Mouse (Mus musculus) ES-E14 (cell line): ENCODE results near the gene Nhlh2. TPM values are rescaled to one million over a fixed set of nuclear protein-coding genes. Genes with fewer than 3 reads are reported as not detected.
A peak's percentile ranks its signal among the peaks of the same experiment; 100 is the strongest.

Source experiments
- DNase-seq: peaks from one replicate; pipeline ENCODE4 v3.0.0-alpha.2; 2013; ENCODE audit warnings: low read depth, low spot score
- H3K27ac ChIP-seq: 2 replicates; pipeline ENCODE4 v1.5.1; 2012; ENCODE audit warnings: low read depth, mild to moderate bottlenecking, low read length, moderate library complexity, mixed read lengths; ENCODE audit not compliant: poor library complexity, insufficient read depth, severe bottlenecking
- H3K36me3 ChIP-seq: 2 replicates; pipeline ENCODE4 v1.6.1; 2012; ENCODE audit warnings: mild to moderate bottlenecking, low read length, moderate library complexity, mixed read lengths; ENCODE audit not compliant: control insufficient read depth, poor library complexity, insufficient read depth, severe bottlenecking
- H3K4me1 ChIP-seq, 2 experiments: fragments of 150-350 bp in 1 of 2; sonication (generic) in 1 of 2; 2 replicates each; pipeline ENCODE4 v1.6.1; 2012; ENCODE audit warnings: low read length in 2 of 2, mild to moderate bottlenecking in 1 of 2, mixed read lengths in 1 of 2; ENCODE audit not compliant: control insufficient read depth in 2 of 2, insufficient read depth in 2 of 2, poor library complexity in 1 of 2
- H3K4me3 ChIP-seq, 2 experiments: fragments of 150-350 bp in 1 of 2; sonication (generic) in 1 of 2; 2 replicates each; pipeline ENCODE4 v1.5.1; 2012; ENCODE audit warnings: low read length in 2 of 2, low read depth in 1 of 2, mild to moderate bottlenecking in 1 of 2, mixed read lengths in 1 of 2; ENCODE audit not compliant: insufficient read depth in 1 of 2, poor library complexity in 1 of 2, severe bottlenecking in 1 of 2
- H3K9ac ChIP-seq: 2 replicates; pipeline ENCODE4 v1.6.1; 2012; ENCODE audit warnings: low read depth, mild to moderate bottlenecking, low read length, mixed read lengths; ENCODE audit not compliant: poor library complexity, insufficient read depth, severe bottlenecking
- H3K9me3 ChIP-seq: fragments of 150-350 bp; sonication (generic); 2 replicates; pipeline ENCODE4 v1.6.1; 2012; ENCODE audit warnings: low read depth, mild to moderate bottlenecking, low read length; ENCODE audit not compliant: control insufficient read depth, insufficient read depth
- CHD2 ChIP-seq: IDR thresholded peaks from 2 replicates; pipeline ENCODE4 v1.6.1; 2014; ENCODE audit warnings: mild to moderate bottlenecking, low read depth, low read length, inconsistent platforms
- HCFC1 ChIP-seq: IDR thresholded peaks from 2 replicates; pipeline ENCODE4 v1.6.1; 2012; ENCODE audit warnings: low read length, inconsistent platforms, borderline replicate concordance; ENCODE audit not compliant: insufficient read depth
- MAFK ChIP-seq: IDR thresholded peaks from 2 replicates; pipeline ENCODE4 v1.6.1; 2014; ENCODE audit warnings: mild to moderate bottlenecking, low read depth, low read length, inconsistent platforms; ENCODE audit not compliant: insufficient read depth
- ZC3H11A ChIP-seq: IDR thresholded peaks from 2 replicates; pipeline ENCODE4 v1.6.1; 2012; ENCODE audit warnings: low read depth, mild to moderate bottlenecking, inconsistent platforms, low read length, borderline replicate concordance
- ZNF384 ChIP-seq: IDR thresholded peaks from 2 replicates; pipeline ENCODE4 v1.6.1; 2012; ENCODE audit warnings: low read depth, low read length, inconsistent platforms
- in situ Hi-C, 2 experiments: fragments of 600-800 bp; cut with MboI; formaldehyde crosslinking; loops; one replicate each; pipeline ENCODE4 v1.15.1; 2025; ENCODE audit warnings: low sequenced_read_pairs in 2 of 2, inconsistent platforms in 1 of 2; ENCODE audit not compliant: unreplicated experiment in 2 of 2
- total RNA-seq: library from RNA; depleted of rRNA; stranded (reverse); fragments of 300-350 nt; gene quantifications from 2 replicates; pipeline ENCODE4 v1.2.3, GENCODE M21; 2012

The Nhlh2 gene
- total RNA-seq, 1 experiment = not detected

GRCm38 (mm10) chr3:102022721-102023120 is 12.8 kb downstream of the Nhlh2 start:
- H3K4me3 ChIP-seq = no peak overlapping the region

GRCm38 (mm10) chr3:102023337-102023736 is 13.5 kb downstream of the Nhlh2 start:
- H3K36me3 ChIP-seq = no peaks in the 10 kb centered on the region
- no peak overlapping the region for H3K27ac ChIP-seq
- in situ Hi-C loops = no loop called here
- peaks cover 0 to 15% of the 10 kb centered on the region in 2 experiments; a peak in 2 of 4 replicates for H3K4me1 ChIP-seq
- H3K9ac ChIP-seq = no peak overlapping the region
- H3K4me3 ChIP-seq = peak overlapping the region; percentile 32 to 38; a peak in 3 of 4 replicates
- no peaks in the 10 kb centered on the region for H3K9me3 ChIP-seq
- TF ChIP-seq CHD2 (no peak), ZNF384 (no peak), ZC3H11A (no peak), HCFC1 (no peak), MAFK (no peak)
- no peak for DNase-seq

More at GRCm38 (mm10) chr3:102022721-102023120, 12.8 kb downstream of the Nhlh2 start:
- H3K27ac ChIP-seq = no peak overlapping the region
- H3K36me3 ChIP-seq = no peaks in the 10 kb centered on the region
- no peak overlapping the region for H3K9ac ChIP-seq
- no peak for DNase-seq
- H3K4me1 ChIP-seq = peaks cover 0 to 14% of the 10 kb centered on the region in 2 experiments; a peak in 2 of 4 replicates
- in situ Hi-C loops = no loop called here
- no peak for TF ChIP-seq HCFC1
- no peak for TF ChIP-seq ZNF384
- TF ChIP-seq CHD2 = no peak
- no peak for TF ChIP-seq ZC3H11A
- no peak for TF ChIP-seq MAFK
- H3K9me3 ChIP-seq = no peaks in the 10 kb centered on the region

GRCm38 (mm10) chr3:102023829-102024228 is 14.0 kb downstream of the Nhlh2 start:
- in situ Hi-C loops = no loop called here
- peaks cover 0 to 13% of the 10 kb centered on the region in 2 experiments; a peak in 2 of 4 replicates for H3K4me1 ChIP-seq
- no peak for TF ChIP-seq ZNF384
- no peak for TF ChIP-seq ZC3H11A
- TF ChIP-seq MAFK = no peak
- TF ChIP-seq CHD2 = no peak
- no peak for TF ChIP-seq HCFC1
- no peak overlapping the region for H3K9ac ChIP-seq
- no peaks in the 10 kb centered on the region for H3K9me3 ChIP-seq
- no peaks in the 10 kb centered on the region for H3K36me3 ChIP-seq
- DNase-seq = no peak
- no peak overlapping the region for H3K27ac ChIP-seq
- peak overlapping the region; percentile 32 to 38; a peak in 2 of 4 replicates for H3K4me3 ChIP-seq

- Histone ChIP-seq H3K4me3 (no peak overlapping the region), H3K4me1 (peaks cover 0 to 11% of the 10 kb centered on the region in 2 experiments; a peak in 2 of 4 replicates), H3K36me3 (no peaks in the 10 kb centered on the region), H3K9me3 (no peaks in the 10 kb centered on the region), H3K27ac (no peak overlapping the region), H3K9ac (no peak overlapping the region)
- TF ChIP-seq HCFC1 = no peak
- TF ChIP-seq MAFK = no peak
- TF ChIP-seq ZC3H11A = no peak
- no peak for TF ChIP-seq ZNF384
- no peak for TF ChIP-seq CHD2
- no peak for DNase-seq
- in situ Hi-C loops = no loop called here
Observed at GRCm38 (mm10) chr3:102024981-102025451, 15.1 kb downstream of the Nhlh2 start.

- no peaks in the 10 kb centered on the region for H3K36me3 ChIP-seq
- H3K9ac ChIP-seq = no peak overlapping the region
- in situ Hi-C loops = no loop called here
- DNase-seq = no peak
- H3K4me1 ChIP-seq = peaks cover 0 to 9% of the 10 kb centered on the region in 2 experiments; a peak in 2 of 4 replicates
- H3K9me3 ChIP-seq = no peaks in the 10 kb centered on the region
- H3K4me3 ChIP-seq = no peak overlapping the region
- no peak overlapping the region for H3K27ac ChIP-seq
- TF ChIP-seq CHD2 = no peak
- TF ChIP-seq MAFK = no peak
- TF ChIP-seq ZC3H11A = no peak
- TF ChIP-seq HCFC1 = no peak
- no peak for TF ChIP-seq ZNF384
Observed at GRCm38 (mm10) chr3:102025659-102026058, 15.8 kb downstream of the Nhlh2 start.
